Mouse (Mus musculus): ENCODE measurements around the gene Msh4. TPM values are rescaled to one million over a fixed set of nuclear protein-coding genes. Genes with fewer than 3 reads are reported as not detected.
A peak's percentile ranks its signal among the peaks of the same experiment; 100 is the strongest.

The Msh4 gene
- polyA plus RNA-seq (2012; fragmentation: generic; extraction: Trizol) = 0.02 TPM
- long read RNA-seq, experiment 1 = 0 reads
- long read RNA-seq, experiment 2, partial matches to known transcripts = 0 of 1 reads
- long read RNA-seq, experiment 2, other reads (novel, unspliced or antisense) = 1 of 1 reads

DNA sequence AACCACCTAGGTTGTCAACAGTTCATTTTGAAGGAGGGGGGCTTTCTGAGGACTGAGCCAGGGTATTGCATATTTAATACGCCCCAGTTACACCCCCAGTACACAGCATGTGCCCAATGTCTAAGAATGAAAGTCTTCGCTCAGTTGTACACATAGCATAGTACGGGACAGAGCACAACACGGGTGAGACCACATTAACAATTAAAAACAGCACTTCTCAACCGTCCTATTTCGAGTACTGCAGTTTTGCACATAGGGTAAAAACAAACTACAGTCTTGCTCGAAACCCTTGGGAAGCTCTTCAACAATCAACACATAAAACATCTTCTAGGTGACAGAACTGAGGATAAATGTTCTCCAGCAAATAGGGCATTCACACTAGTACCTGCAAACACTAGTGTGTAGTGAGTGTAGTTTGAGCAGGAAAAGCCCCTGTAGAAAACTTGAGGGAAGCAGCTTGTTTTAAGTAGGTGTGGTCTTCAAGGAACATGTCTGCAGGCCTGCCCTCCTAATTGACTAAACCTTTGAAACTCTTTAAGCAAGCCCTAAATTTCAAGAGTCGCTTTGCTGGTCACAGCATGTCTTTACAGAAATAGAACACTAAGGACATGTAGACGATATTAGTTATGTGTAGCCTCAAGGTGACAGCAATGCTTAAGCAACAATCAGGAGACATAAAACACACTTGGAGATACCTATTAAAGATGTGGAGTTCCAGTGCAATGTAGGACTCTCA is at the start of gene Msh4:
Gene Msh4, minus strand, starts transcription at position 3 of the 736 bp plus-strand sequence.
- H3K4me3 ChIP-seq (ENCODE audit: insufficient read depth, poor library complexity, severe bottlenecking) = no peak within 1 kb of the TSS
- H3K36me3 ChIP-seq (ENCODE audit: control insufficient read depth, insufficient read depth) = peaks cover 87% of the 10 kb centered on the region
- no peaks in the 10 kb centered on the region for H3K27me3 ChIP-seq (ENCODE audit: control insufficient read depth, insufficient read depth, insufficient read length)
- H3K79me3 ChIP-seq (ENCODE audit: low read depth) = peaks cover 51% of the 10 kb centered on the region
- TF ChIP-seq CTCF (IDR thresholded peaks at IDR 0.05; ENCODE audit: control insufficient read depth, insufficient read depth, insufficient read length) (no peak), MYOD1 (IDR thresholded peaks at IDR 0.05; ENCODE audit: control insufficient read depth, insufficient read length, low read depth) (no peak), MYOG (IDR thresholded peaks at IDR 0.05; ENCODE audit: control insufficient read depth, extremely low read depth, insufficient read length) (no peak), FOSL1 (IDR thresholded peaks at IDR 0.05; ENCODE audit: insufficient read depth, low read length, poor library complexity, severe bottlenecking) (no peak), MAX (IDR thresholded peaks at IDR 0.05) (no peak), USF1 (IDR thresholded peaks at IDR 0.05; ENCODE audit: low read depth) (no peak), CEBPB (IDR thresholded peaks at IDR 0.05; ENCODE audit: low read depth) (no peak)
- no peak within 1 kb of the TSS for H3ac ChIP-seq (ENCODE audit: control insufficient read depth, insufficient read length, low read depth)
- H3K79me2 ChIP-seq (ENCODE audit: control insufficient read depth, insufficient read depth) = peaks cover 56% of the 10 kb centered on the region

DNA sequence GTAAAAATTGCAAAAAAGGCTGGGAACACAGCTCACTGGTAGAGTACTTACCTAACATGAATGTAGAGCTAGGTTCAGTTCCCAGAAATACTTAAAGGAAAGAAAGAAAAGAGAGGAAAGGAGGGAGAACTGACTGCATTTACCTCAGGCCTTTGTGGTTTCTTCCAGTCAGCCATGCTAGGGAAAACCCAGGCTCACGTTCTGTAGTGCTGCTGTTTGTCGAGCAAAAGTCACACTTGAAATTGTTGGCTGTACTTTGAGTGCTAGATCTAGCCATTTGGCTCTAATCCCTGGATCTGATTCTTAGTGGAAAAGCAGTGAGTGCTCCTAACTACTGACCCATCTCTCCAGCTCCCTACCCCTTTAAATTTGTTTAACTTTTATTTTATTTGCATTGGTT is 42.2 kb upstream of the Msh4 start:
- Histone ChIP-seq H3K79me3 (ENCODE audit: low read depth) (no peaks in the 10 kb centered on the region), H3K4me3 (ENCODE audit: insufficient read depth, poor library complexity, severe bottlenecking) (no peak overlapping the region), H3K36me3 (ENCODE audit: control insufficient read depth, insufficient read depth) (no peaks in the 10 kb centered on the region), H3ac (ENCODE audit: control insufficient read depth, insufficient read length, low read depth) (no peak overlapping the region), H3K79me2 (ENCODE audit: control insufficient read depth, insufficient read depth) (peaks cover 10% of the 10 kb centered on the region), H3K27me3 (ENCODE audit: control insufficient read depth, insufficient read depth, insufficient read length) (no peaks in the 10 kb centered on the region)
- no peak for TF ChIP-seq USF1 (IDR thresholded peaks at IDR 0.05; ENCODE audit: low read depth)
- TF ChIP-seq FOSL1 (IDR thresholded peaks at IDR 0.05; ENCODE audit: insufficient read depth, low read length, poor library complexity, severe bottlenecking) = no peak
- TF ChIP-seq CEBPB (IDR thresholded peaks at IDR 0.05; ENCODE audit: low read depth) = no peak
- no peak for TF ChIP-seq MYOG (IDR thresholded peaks at IDR 0.05; ENCODE audit: control insufficient read depth, extremely low read depth, insufficient read length)
- TF ChIP-seq CTCF (IDR thresholded peaks at IDR 0.05; ENCODE audit: control insufficient read depth, insufficient read depth, insufficient read length) = no peak
- TF ChIP-seq MYOD1 (IDR thresholded peaks at IDR 0.05; ENCODE audit: control insufficient read depth, insufficient read length, low read depth) = no peak
- no peak for TF ChIP-seq MAX (IDR thresholded peaks at IDR 0.05)

DNA sequence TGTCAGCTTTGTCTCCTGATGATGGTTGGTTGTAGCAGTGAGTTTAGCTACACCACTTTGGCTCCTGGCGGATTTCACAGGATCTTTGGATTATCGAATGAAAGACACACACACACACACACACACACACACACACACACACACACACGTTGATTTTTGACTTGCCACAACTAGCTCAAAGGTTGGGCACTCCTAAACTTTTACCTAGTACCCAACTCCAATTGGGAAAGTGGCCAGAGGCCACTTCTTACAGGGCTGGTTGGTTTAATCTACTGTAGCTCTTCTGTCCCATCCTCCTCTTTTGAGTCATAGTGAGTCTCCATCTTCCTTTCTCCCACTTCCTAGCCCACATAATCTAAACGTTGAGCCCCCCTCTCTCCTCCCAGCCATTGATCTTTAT is 41.3 kb upstream of the Msh4 start:
- no peak overlapping the region for H3ac ChIP-seq (ENCODE audit: control insufficient read depth, insufficient read length, low read depth)
- peaks cover 19% of the 10 kb centered on the region for H3K79me2 ChIP-seq (ENCODE audit: control insufficient read depth, insufficient read depth)
- no peaks in the 10 kb centered on the region for H3K27me3 ChIP-seq (ENCODE audit: control insufficient read depth, insufficient read depth, insufficient read length)
- no peak overlapping the region for H3K4me3 ChIP-seq (ENCODE audit: insufficient read depth, poor library complexity, severe bottlenecking)
- TF ChIP-seq MYOG (IDR thresholded peaks at IDR 0.05; ENCODE audit: control insufficient read depth, extremely low read depth, insufficient read length) (no peak), CEBPB (IDR thresholded peaks at IDR 0.05; ENCODE audit: low read depth) (no peak)
- peaks cover 5% of the 10 kb centered on the region for H3K79me3 ChIP-seq (ENCODE audit: low read depth)
- H3K36me3 ChIP-seq (ENCODE audit: control insufficient read depth, insufficient read depth) = no peaks in the 10 kb centered on the region

DNA sequence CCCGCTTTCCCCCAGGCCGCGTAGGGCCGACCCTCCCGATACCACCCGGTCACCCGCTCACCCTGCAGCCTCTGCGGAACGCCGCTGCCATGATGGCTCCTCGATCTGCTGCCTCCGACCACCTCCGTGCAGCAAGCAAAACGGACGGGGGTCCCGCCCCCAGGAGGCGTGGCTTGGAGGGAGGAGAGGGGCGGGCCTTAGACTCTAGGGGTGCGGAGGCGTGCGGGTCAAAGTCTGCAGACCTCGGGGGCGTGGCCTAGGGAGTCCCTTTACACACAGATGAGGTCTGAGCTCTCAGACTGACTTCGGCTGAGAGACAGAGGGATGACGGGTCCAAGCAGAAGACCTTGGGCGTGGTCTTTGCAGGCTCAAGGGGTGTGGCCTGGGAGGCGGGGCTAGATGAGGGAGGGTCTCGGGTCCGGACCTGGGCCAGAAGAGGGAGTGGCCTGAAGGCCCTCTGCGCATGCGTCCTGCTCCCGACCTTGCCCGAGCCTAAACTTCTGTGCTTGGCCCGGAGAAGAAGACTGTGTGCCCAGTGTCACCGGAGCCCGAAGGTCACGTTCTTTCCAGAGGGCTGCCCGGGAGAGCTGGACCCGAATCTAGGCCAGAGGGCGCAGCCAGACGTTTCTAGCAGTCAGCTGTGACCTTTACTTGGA is 38.5 kb upstream of the Msh4 start, which contains the start of gene Acadm:
Gene Acadm, minus strand, starts transcription at position 298 of the 656 bp plus-strand sequence.
- no peaks in the 10 kb centered on the region for H3K27me3 ChIP-seq (ENCODE audit: control insufficient read depth, insufficient read depth, insufficient read length)
- H3ac ChIP-seq (ENCODE audit: control insufficient read depth, insufficient read length, low read depth) = peak within 1 kb of the TSS; percentile 98
- peak; percentile 71 for TF ChIP-seq MAX (IDR thresholded peaks at IDR 0.05)
- TF ChIP-seq CTCF (IDR thresholded peaks at IDR 0.05; ENCODE audit: control insufficient read depth, insufficient read depth, insufficient read length) = no peak
- peaks cover 5% of the 10 kb centered on the region for H3K79me3 ChIP-seq (ENCODE audit: low read depth)
- H3K79me2 ChIP-seq (ENCODE audit: control insufficient read depth, insufficient read depth) = peaks cover 27% of the 10 kb centered on the region
- H3K36me3 ChIP-seq (ENCODE audit: control insufficient read depth, insufficient read depth) = peaks cover 12% of the 10 kb centered on the region
- peak within 1 kb of the TSS; percentile 59 for H3K4me3 ChIP-seq (ENCODE audit: insufficient read depth, poor library complexity, severe bottlenecking)

DNA sequence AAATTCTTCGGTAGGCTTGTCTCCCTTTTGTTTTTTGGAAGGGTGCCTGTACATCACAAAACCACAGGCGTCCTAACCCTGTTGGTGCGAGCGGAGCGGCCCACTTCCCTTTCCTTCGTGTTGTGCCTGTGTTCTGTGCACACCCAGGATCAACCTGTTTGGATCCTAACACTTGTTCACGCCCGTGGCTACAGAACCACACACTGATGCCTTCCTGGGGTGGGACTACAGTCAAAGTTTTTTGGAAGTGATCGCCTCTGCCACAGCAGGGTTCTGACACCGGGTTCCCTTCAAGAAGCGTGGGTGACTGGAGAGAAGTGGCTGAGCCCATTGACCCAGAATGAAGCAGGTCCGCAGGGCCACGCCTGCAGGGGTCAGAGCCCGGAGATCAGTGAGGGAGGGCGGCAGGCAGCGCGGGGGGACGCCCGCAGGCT is 38.0 kb upstream of the Msh4 start:
- Histone ChIP-seq H3ac (ENCODE audit: control insufficient read depth, insufficient read length, low read depth) (peak overlapping the region; percentile 98), H3K4me3 (ENCODE audit: insufficient read depth, poor library complexity, severe bottlenecking) (peak overlapping the region; percentile 59), H3K36me3 (ENCODE audit: control insufficient read depth, insufficient read depth) (peaks cover 16% of the 10 kb centered on the region), H3K27me3 (ENCODE audit: control insufficient read depth, insufficient read depth, insufficient read length) (no peaks in the 10 kb centered on the region), H3K79me3 (ENCODE audit: low read depth) (peaks cover 5% of the 10 kb centered on the region), H3K79me2 (ENCODE audit: control insufficient read depth, insufficient read depth) (peaks cover 27% of the 10 kb centered on the region)
- TF ChIP-seq MYOG (IDR thresholded peaks at IDR 0.05; ENCODE audit: control insufficient read depth, extremely low read depth, insufficient read length) = no peak

DNA sequence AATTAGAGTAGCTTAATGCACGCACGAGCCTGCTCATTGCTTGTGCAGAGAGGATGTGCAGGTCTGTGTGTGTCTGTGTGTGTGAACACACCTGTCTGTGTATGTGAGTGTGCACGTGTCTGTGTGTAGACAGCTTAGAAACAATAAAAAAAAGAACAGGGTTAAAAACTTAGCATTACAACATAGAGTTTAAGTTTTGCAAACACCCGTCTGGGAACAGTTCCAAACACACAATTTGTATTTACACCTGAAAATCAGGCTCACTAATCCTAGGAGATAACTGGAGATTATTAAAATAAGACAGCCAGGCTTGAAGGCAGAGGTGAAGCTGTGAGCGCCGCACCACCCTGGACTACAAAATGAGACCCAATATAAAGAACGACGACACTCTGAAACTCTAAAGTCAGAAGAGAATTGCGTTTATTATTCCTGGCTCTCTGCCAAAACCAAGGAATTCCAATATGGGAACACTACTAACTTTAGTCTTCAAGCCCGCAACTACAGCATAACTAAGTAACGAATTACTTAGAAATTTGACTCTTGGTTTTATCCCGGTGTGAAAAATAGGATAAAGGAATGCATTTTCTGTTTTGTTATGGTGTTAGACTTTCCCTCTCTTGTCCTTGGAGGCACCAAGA is 37.2 kb upstream of the Msh4 start:
- H3K79me3 ChIP-seq (ENCODE audit: low read depth) = peaks cover 5% of the 10 kb centered on the region
- H3K4me3 ChIP-seq (ENCODE audit: insufficient read depth, poor library complexity, severe bottlenecking) = peak overlapping the region; percentile 59
- no peak overlapping the region for H3ac ChIP-seq (ENCODE audit: control insufficient read depth, insufficient read length, low read depth)
- peaks cover 16% of the 10 kb centered on the region for H3K36me3 ChIP-seq (ENCODE audit: control insufficient read depth, insufficient read depth)
- H3K79me2 ChIP-seq (ENCODE audit: control insufficient read depth, insufficient read depth) = peaks cover 27% of the 10 kb centered on the region
- no peak for TF ChIP-seq CTCF (IDR thresholded peaks at IDR 0.05; ENCODE audit: control insufficient read depth, insufficient read depth, insufficient read length)
- TF ChIP-seq MYOG (IDR thresholded peaks at IDR 0.05; ENCODE audit: control insufficient read depth, extremely low read depth, insufficient read length) = no peak
- no peak for TF ChIP-seq CEBPB (IDR thresholded peaks at IDR 0.05; ENCODE audit: low read depth)
- no peak for TF ChIP-seq MYOD1 (IDR thresholded peaks at IDR 0.05; ENCODE audit: control insufficient read depth, insufficient read length, low read depth)
- TF ChIP-seq USF1 (IDR thresholded peaks at IDR 0.05; ENCODE audit: low read depth) = no peak
- no peak for TF ChIP-seq MAX (IDR thresholded peaks at IDR 0.05)
- no peak for TF ChIP-seq FOSL1 (IDR thresholded peaks at IDR 0.05; ENCODE audit: insufficient read depth, low read length, poor library complexity, severe bottlenecking)
- no peaks in the 10 kb centered on the region for H3K27me3 ChIP-seq (ENCODE audit: control insufficient read depth, insufficient read depth, insufficient read length)

Data from C2C12 (cell line).